Mouse (Mus musculus): Measurements from ENCODE around the gene Cpd.
"Not testable (repeated sequence)": the region's sequence is repeated elsewhere in the genome, so short reads cannot be mapped to it uniquely, and the experiment has no call there.

The Cpd gene

DNA sequence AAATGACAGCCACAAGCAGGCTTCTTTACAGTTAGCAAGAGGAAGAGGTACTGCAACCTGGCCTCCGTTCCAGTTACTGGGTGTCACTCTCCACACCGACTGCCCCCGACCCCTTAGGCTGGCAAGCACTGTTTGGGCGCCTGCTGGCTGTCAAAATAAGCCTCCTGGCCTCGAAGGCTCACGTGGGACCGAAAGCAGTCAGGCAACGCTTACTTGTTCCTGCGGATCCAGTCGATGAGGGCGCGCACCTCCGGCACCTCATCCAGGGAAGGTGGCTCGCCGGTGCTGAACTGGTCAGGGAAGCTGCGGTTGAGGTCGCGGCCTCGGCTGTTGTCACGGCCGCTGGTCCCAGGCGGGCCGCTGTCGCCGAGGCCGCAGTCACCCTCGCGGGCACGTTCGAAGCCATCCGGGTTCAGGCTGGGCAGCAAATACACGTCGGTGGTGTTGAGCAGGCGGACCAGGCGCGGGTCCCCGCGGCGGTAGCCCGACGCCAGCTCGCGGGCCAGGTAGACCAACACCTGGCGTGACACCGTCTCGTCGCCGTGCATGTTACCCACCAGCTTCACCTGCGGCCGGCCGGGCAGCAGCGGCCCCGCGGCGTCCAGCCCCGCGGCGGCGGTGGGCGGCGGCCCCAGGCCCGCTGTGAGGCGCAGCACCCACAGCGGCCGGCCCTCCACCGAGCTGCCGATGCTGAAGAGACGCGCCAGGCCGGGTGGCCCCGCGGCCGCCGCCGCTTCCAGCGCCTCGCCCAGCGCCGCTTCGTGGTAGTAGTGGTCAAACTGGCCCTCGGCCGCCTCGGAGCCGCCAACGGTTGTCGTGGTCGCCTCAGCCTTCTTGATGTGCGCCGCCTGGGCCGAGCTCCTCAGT is 574 bp downstream of the Cpd start:
- DNase-seq, result no peak

DNA sequence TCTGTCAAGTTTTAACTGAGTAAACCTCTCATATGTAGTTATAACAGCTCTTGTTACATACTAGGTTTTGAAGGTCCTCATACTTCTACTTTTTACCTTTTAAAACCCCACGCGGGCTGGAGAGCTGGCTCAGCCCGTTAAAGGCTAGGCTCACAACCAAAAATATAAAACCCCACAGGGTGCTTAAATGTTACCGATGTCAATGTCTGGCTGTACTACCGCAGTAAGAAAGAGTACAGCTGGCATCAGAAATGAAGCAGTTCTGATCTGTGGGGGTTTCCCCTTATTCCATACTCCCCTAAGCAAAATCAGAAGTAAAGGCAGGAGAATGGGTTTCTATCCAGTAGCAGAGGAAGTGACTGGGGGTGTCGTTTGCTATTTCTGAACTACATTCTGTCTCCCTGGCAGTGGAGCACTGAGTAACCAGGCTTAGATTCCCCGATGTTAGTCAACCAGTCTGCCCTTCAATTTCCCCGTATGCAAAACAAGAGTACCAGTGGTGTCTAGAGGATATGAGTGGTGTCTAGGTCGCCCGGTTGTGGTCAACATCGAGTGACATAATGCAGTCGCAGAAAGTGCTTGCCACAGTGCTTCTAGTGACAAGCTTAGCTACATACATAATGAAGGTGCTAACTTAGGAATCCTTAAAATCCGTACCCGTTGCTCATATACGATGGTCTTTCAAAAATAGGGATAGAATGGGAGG is 1.4 kb downstream of the Cpd start:
- peak; percentile 67 for DNase-seq

DNA sequence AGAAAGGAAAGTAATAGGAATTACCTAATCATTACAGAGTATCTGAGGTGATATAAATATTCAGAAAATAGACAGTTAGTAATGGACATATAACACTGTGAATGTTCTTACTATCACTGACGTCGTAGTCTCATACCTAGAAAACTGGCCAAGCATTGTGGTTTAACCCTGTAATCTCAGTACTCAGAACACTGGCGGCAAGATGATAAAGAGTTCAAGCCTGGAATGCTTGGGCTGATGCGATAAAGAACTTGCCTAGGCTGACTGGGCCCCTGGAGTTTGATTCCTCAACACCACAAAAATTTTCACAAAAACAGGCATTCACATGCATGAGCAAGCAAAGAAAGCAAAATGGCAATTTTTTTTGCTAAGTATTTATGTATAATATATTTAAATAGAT is 8.2 kb downstream of the Cpd start:
- DNase-seq, result no peak

DNA sequence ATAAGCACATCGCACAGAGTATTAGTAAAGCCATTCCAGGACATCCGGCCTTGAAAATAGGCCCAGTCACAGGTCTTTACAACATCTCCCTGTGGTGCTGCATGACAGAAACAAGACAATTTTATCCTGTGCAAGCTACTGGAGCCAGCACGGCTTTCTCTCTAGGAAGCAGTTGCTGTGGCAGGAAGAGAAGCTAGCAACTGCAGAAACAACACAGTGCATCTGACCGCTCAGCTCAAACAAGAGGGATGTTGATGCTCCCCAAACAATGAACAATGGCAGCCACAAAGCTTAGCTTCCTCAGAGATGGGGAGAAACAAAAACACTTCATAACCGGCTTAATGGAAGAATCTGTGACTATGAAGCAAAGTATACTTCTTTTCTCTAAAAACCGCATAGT is 10.5 kb downstream of the Cpd start:
- DNase-seq, result peak; percentile 58

DNA sequence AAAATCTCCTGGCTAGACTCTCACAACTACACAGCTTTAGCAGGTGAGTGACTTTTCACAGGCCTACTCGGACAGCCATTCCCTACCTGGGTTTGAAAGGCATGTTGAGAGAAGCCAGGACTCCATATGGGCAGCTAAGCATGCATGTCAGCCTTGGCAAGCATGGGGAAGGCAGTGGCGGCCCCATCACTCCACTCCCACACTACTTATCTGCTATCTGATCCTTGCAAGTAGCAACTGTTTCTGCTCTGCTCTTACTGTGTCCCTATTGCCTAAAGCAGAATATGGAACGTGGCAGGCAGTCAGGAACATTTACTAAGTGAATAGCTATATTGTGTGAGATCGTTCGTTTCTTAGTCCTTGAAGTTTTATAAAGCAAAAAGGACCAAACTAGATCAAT is 10.9 kb downstream of the Cpd start:
- DNase-seq, result no peak

DNA sequence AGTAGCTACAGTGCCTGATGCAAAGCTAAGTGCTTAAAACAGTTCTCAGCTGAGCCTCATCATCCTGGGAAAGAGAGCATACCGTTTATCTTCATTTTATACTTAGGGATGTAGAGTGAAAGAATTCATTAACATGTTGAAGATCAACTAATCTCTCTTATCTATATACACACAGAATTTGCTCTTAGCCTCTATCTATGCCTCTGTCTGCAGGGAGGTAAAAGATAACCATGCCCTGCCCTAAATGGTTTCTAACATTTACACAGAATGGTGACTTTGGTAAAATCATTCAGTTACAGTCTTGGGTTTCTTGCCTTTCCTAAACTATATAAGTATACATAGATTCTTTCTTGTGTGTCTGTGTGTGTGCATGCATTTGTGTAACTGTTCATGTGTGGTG is 12.2 kb downstream of the Cpd start:
- no peak for DNase-seq

DNA sequence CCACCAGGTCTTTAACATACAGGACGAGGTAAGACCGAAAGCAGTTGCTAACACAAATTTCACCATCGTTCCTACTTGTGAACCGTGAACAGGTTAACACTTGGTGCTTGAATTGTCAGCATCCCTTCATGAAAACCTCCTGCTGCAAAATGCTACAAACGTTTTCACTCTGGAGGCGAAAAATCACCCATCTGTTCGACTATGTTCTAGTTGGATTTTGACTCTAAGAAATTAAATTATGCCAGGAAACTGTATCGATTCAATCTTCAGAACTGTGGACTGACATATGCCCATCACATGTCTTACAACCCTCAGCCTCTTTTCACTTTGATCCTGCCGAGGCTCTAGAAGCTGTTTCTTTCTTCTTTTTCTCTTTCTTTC is 21.9 kb downstream of the Cpd start:
- DNase-seq, result peak; percentile 46

DNA sequence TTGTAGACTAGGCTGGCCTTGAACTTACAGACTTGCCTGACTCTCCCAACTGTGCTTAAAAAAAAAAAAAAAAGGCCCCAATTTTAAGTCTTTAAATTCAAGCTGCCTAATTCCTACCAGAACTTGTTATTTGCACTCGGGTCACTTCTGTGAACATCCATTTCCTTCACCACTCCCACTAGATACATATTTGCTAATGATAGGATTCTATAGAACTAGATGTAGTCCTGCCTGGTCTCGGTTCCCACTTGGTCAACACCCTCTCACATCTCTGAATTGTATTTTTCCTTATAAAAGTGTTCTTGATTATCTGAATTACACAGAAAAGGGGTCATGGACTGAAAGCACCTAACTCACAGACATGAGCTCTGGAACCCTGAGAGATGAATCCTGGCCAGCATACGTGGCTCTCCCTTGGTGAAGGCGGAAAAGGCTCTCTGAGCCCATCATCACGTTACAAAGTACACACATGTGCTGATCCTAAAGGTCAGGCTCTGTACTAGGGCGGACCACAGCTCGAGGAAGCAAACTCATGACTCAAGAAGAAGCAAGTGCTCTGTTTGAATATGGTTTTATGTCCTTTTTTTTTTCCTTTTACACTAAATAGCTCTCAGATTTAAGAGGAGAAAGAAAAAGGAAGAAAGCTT is 22.5 kb downstream of the Cpd start:
- DNase-seq, result no peak

DNA sequence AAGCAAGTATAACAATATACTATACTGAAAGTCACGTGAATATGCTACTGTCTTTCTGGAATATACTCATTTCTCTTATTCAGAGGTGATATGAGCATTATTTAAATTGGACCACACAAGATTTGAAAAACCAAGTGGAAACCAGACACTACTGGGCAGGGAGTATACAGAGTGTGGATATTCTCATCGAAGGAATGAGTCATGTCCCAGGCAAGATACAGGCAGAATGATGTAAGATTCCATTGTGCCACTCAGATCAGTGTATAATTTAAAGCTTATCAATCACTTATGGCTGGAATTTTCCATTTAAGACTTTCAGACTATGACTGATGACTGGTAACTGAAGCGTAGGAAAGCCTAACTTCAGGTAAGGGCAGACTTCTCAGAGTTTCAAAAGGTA is 23.2 kb downstream of the Cpd start:
- no peak for DNase-seq

DNA sequence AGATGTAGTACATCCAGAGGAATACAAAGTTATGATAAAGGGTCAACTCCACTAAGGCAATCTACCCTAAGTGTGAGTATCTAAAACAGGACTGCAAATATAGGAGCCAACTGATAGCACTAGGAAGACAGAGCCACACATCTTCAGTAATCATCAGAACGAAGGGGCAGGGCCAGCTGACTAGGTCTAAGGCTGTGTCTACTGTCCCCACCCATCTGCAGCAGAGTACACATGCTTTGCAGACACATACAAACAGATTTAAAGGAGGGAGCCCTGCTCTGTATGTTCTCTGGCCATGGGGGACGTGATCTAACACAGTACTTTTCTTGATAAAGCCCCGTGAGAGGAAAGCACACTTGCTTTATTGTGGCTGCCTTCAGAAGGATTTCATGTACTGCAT is 25.5 kb downstream of the Cpd start:
- no peak for DNase-seq

DNA sequence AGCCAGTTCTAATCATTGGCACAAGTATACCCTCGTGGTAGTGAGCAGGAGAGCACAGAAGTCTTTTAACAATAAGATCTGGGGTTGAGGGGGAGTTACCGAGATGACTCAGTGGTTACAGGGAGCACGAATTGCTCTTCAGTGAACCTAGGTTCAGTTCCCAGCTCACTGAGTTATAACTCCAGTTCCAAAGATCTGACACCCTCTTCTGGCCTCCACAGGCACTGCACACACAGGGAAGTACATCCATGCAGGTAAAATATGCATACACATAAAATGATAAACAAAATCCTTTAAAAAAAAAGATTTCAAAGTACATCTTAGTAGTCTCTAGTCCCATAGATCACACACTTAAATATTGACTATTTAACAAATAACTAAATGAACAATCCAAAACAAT is 29.2 kb downstream of the Cpd start:
- no peak for DNase-seq

DNA sequence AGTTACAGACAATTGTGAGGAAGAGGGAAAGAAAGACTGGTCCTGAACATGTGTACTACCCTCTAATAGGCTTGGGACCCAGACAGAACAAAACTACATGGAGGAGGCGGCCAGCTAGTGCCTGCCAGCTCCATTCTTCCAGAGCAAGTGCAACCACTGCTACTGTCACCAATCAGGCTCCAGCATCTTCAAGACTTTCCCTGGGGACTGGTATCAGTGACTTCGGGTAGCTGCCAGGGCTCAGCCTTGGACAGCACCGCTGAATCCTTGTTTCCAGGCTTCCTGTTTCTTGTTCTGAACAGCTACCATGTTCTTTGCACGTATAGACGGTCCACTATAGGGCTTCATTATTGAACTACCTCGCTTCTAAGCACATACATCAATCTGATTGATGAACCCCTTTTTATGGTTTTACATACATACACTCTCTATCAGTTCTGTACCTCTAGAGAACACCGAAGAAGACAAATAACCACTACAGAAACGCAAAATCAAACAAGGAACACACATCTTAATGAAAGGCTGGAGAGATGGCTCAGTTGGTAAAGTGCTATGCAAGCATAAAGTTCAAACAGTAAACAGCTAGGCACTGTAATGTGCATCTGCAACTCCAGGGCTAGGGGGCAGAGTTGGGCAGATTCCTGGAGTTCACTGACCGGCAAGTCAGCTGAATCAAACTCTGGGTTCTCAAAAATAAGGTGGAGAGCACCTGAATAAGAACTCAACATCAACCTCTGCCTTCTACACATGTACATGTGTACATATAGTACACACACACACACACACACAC is 35.9 kb downstream of the Cpd start:
- no peak for DNase-seq

DNA sequence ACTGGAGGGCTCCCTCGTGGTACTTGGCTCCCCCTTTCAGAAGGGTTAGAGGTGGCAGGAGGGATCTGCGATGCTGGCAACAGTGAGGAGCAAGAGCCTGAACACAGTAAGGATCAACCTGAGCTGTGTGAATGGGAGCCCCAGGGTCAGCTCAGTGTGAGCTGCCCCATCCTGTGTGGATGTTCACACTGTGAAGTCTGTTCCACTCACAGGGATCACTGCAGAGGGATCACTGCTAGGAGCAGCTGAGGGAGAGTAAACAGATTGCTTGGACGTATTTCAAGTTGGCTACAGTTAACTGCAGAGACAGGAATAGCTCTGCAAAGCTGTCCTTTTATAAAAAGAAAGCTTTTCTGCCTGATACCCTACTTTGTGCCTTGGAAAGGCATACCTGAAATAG is 37.4 kb downstream of the Cpd start:
- DNase-seq, result peak; percentile 65

DNA sequence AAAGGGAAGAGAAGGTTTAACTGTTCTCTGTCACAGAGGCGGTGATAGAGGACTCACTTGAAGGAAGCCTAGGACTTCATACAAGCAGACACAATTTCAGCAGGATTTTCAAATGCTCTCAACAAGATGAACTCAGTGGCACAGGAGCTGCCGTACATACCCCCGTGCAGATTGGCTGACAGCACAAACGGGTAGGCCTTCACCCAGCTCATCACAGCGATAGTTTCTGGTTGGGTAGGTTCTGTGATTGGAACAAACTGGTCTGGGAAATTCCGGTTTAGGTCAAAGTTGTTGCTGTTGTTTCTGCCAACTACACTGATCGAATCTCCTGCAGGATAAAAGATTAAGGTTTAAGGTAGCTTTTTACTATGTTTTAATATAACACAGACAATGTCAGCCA is 38.3 kb downstream of the Cpd start:
- no peak for DNase-seq

DNA sequence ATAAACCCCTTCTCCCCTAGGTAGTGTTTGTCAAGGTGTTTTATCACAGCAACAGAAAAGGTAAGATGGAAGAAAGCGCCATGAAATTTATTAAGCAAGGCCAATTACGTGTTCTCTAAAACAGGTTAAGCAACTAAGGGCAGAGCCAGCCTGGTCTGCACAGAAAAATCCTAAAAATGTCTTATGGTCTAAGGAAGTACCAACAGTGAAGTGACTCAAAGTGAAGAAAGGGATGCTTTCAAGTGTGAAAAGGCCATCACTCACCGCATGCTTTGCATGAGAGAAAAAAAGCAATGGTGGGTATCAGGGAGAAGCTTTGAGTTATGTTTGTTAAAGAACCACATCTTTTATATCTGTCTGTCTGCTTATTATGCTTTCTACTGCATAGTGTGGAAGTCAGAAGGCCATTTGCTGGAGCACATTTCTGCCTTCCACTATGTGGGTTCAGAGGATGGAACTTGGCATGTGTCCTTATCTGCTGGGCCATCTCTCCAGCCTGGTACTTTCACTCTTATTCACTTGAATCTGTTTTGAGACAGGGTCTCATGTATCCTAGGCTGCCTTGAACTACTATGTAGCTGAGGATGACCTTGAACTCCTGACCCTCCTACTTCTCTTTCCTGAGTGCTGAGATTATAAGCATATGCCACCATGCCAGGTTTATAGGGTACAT is 39.7 kb downstream of the Cpd start:
- no peak for DNase-seq

DNA sequence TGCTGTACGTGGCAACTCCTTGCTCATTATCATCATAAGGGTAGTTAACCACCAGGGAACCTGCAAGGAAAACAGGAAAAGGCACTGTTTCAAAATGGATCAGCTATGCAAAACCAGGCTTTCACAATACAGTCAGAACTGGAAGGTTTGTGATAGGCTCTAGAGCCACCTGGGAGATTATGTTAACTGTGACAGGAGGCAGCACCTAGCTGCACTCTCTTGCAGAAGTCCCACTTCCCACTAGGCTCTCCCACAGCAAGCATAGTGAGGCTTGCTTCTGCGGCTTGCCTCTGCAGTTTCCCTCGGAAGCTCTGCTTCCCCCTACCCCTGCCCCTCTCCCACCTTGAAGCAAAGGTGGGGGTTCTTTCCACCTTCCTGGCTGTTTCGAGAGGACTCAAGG is 40.8 kb downstream of the Cpd start:
- no peak for DNase-seq

DNA sequence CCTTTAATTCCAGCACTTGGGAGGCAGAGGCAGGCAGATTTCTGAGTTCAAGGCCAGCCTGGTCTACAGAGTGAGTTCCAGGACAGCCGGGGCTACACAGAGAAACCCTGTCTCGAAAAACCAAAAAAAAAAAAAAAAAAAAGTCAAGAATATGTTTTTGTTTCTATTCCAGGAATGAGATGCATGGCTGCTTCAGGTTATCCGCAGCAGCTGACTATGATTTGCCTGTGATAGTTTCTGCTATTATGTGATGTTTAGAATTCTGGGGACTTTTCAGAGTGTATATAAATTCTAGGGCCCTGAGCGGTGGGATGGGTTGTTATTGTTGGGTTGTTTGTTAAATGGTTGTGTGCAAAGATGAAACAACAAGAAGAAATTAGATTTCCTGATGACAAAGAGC is 41.7 kb downstream of the Cpd start:
- not testable (repeated sequence) for DNase-seq

DNA sequence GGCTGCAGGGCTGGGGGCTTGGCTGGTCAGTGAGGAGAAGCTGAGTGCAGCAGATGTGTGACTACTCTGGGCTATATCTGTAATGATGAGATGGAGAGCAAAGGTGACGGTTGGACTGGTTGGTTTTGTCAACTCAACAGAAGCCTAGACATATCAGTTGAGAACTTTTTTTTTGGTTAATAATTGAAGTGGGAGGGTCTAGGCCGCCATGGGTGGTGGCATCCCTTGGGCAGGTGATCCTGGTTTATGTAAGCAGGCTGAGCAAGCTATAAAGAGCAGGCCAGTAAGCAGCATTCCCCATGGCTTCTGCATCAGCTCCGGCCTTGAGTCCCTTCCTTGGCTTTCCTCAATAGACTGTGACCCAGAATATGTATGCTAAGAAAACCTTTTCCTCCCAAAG is 43.6 kb downstream of the Cpd start:
- no peak for DNase-seq

DNA sequence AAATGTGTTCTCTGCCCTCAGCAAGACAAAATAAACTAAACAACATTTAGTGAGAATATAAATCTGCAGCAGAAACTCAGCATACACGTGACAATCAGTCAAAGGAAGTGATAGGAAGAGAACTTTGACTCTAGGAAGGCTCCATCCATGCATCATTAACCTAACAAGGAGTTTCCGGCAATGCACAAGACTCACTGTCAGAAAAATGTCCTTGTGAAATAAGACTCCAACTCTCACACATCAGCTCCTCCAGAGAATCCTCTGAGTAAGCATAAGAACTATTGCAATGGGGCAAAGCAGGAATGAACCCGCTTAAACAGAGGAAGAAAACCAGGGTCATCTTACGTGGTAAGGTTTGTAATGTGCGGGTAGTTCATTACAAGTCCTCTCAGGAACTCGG is 49.6 kb downstream of the Cpd start:
- no peak for DNase-seq

DNA sequence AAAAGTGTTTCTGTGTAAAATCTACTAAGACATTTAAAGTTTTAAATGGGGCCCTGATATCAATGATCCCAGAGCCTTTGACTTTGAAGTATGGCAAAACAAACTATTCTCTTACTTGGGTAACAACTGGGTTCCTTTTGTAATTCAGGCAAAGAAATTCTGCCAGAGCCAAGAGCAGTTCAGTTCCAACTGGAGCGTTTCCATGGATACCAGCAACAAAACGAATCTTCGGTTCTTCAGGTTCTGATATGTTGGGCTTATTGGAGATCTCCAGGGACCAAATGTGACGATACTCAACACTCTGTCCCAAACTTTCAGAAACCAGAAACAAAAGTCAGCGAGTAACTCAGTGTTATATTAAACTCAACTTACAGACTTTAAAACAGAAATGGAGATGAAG is 51.5 kb downstream of the Cpd start:
- no peak for DNase-seq

DNA sequence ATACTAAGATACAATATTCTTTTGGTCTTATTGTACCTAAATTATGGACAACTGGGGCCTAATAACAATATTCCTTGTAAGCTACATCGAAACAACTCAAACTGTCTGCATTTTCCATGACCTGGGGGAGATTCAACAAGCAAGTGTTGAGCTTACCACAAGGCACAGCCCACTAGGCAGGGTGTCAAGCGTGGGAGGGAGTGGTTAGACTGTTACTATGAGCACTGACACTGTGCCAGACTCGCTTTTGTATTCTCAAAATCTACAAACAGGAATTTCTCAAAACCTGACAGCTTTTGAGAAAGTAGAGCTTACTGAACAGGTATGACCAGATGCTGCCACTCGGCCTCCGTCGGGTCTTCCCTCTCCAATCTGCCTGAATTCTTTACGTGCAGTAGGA is 55.5 kb downstream of the Cpd start:
- DNase-seq, result peak; percentile 66

DNA sequence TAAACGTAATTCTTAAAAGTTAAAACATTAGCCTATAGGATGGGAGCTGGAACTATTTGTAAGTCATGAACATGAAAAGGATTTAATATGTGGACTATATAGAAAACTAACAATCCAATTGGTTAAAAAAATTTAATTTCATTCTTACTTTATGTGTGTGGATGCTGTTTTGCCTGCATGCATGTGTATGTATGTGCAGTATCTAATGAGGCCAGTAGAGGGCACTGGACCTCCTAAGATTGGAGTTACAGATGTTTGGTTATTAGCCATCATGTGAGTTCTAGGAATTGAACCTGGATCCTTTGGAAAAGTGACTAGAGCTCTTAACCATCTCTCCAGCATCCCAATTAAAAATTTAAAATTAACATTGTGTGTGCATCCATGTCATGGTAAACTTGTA is 57.6 kb downstream of the Cpd start:
- peak; percentile 25 for DNase-seq

DNA sequence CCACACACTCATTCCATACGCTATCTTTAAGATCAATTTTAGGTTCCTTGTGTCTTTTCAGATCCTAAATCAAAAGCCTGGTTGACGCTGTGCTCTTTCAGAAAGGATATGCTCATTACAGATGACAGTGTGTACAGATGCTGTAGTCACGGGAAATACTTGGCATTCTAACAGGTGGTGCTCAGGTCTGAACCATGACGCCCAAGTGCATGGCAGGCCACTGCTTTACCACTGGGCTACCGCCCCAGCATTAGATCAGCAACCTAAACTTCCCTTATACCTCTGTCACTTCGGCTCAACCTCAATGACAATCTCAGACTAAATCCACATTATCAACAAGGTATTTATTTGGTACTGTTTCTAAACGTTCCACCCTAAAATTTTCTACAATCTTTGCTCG is 71.3 kb downstream of the Cpd start:
- DNase-seq, result no peak
